Mouse (Mus musculus): ENCODE measurements around the gene Trim31.

Gene Trim31

DNA sequence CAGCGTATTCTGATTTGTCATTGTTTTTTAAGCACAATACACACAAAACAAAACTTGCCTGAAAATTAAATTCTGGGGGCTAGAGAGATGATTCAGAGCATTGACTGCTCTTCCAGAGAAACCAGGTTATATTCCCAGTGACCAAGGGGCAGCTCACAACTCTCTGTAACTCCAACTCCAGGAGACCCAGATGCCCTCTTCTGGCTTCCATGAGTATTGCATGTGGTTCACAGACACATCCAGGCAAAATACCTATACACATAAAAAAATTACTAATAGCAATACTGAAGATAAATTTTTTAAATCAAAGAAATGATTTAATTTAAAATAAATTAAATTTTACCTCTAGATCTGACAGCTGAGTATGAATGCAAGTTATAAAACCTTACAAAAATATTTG lies 1.3 kb upstream of the Trim31 start:
- CTCF ChIA-PET = no interaction called here

- CTCF ChIA-PET = no interaction called here
These were observed 853 bp upstream of the Trim31 start for GRCm38 (mm10) chr17:36897065-36897464.

DNA sequence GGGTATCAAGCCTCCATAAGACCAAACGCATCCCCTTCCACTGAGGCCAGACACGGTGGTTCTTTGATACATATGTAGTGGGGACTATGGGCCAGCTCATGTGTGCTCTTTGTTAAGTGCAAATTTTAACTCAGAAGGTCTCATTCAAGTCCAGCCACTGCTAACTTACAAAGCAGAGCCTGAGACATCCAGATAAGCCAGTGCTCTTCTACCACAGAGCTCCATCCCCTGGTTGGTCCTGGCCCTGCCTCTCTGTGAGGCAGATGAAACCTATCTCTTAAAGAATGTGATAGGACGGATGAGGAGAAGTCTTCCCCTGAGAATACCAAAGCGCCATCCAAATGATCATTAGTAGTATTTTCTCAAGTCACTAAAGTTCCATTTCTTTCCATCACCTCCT lies 1.5 kb downstream of the Trim31 start:
- CTCF ChIA-PET = no interaction called here

DNA sequence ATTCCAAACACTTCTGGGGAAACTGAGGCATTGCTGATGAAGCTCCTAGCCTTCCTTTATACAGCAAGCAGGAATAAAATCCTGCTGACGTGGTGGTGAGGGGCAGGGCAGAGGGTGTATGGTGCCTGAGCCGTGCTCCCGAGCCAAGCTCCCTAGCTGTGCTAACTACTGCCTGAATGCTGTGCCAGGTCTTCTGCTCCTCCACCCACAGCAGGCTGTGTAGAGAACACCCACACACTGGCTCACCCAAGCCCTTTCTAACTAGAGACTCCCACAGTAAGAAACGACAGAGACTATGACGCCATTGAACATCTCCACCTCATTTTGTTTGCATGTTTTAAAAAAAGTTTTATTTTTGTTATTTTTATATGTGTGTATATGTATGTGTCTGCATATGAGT lies 2.1 kb downstream of the Trim31 start:
- CTCF ChIA-PET = no interaction called here

DNA sequence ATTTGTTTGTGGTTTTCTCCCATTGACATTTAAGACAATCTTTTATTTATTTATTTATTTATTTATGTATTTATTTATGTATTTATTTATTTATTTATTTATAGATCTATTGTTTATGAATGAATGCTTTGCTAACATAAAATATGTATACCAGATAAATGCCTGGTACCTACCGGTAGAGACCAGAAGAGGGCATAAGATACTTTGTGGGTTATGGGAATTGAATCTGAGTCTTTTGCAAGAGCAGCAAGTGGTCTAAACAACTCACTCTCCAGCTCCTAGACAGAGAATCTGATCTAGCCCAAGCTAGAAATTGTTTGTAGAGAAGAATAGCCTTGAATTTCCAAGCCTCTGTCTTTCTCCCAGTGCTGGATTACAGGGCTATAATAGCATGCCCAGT lies 2.8 kb downstream of the Trim31 start:
- CTCF ChIA-PET = no interaction called here

GRCm38 (mm10) chr17:36903651-36904050 lies 5.7 kb downstream of the Trim31 start:
- CTCF ChIA-PET = interaction anchor here (1.1 kb wide), 1 partner anchor 11 kb away, joined by 4 read pairs; no protein-coding TSS in a partner anchor

DNA sequence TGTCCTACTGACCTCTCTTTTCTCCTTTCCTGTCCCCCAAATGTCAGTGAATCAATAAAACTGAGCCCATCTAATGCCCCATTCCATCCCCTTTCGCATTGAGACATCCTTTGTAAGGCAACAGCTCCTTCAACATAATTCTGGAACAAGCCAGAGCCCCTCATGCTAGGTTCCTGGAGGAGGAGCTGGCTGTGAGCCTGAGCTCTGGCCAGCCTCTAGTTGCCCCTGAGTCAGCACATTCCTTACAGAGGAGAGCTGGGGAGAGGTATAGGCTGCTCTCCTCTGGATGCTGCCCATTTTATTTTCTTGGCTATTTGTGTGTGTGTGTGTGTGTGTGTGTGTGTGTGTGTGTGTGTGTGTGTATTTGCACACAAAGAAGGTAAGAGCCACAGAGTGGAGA lies 10.3 kb downstream of the Trim31 start:
- CTCF ChIA-PET = no interaction called here

- CTCF ChIA-PET = no interaction called here
These were observed 11.9 kb downstream of the Trim31 start for GRCm38 (mm10) chr17:36909802-36910201.

- CTCF ChIA-PET = interaction anchor here (0.6 kb wide), 2 partner anchors 33 to 135 kb away, joined by 3 read pairs; no protein-coding TSS in a partner anchor
These were observed 14.1 kb downstream of the Trim31 start for GRCm38 (mm10) chr17:36912031-36912430.

GRCm38 (mm10) chr17:36914108-36914507 lies 16.2 kb downstream of the Trim31 start:
- CTCF ChIA-PET = no interaction called here

DNA sequence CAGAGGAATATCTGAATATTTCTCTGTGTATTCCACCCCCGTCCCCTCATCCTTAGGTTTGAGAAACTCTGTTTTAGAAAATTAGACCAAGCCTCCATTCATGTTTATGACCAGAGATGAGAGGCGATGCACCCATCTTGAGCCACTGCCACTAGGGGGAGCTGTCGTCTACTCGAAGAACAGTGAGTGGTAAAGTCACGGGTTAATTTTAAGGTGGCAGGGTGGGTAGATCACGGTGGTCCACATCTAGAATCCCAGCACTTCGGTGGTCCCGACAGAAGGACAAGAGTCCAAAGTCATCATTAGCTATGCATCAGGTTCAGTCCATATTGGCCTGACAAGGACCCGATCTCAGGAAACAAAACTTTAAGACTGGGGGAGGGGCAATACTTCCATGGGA lies 17.2 kb downstream of the Trim31 start:
- CTCF ChIA-PET = interaction anchor here (1.0 kb wide), 1 partner anchor 12 kb away, joined by 4 read pairs; no protein-coding TSS in a partner anchor

DNA sequence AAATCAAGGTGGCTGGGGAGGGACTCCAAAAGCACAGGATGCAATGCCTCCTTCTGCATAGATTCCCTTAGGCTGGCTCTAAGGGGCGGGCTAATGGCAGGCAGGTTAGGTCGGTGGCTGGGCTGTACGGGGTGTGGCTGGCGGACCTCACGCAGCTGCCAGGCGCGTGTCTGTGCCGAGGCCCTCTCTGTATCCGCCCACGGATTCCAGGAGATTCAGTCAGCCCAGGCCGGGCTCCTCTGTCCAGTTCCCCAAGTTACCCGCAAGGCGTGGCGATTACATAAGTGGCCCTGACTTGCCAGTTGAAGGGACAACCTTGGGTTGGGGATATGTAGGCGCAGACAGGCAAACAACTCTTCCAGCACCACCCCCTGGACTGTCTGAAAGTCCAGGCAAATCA lies 22.3 kb downstream of the Trim31 start:
- CTCF ChIA-PET = no interaction called here

- CTCF ChIA-PET = no interaction called here
These were observed 24.8 kb downstream of the Trim31 start for GRCm38 (mm10) chr17:36922715-36923114.

GRCm38 (mm10) chr17:36923491-36923890 lies 25.6 kb downstream of the Trim31 start:
- CTCF ChIA-PET = no interaction called here

GRCm38 (mm10) chr17:36927496-36928120 lies 29.7 kb downstream of the Trim31 start:
- CTCF ChIA-PET = no interaction called here

GRCm38 (mm10) chr17:36929236-36929932 lies 31.5 kb downstream of the Trim31 start:
- CTCF ChIA-PET = no interaction called here

DNA sequence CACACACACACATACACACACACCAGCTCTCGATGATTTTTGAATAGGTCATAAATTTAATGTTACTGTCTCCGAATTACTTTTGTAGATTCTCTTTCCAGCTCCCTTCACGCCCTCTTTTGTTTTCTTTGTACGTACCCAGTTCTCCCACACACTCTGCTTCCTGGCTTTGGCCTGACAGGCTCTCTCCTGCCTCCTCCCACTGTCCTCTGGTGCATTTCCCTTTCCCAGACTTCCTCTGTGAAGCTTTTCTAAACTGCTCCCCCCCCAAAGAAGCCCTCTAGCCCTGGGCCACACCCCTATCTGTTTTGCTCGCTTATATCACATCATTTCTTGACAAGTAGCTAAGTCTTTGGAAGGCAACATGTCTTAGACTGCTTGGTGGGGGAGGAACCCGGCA lies 32.3 kb downstream of the Trim31 start:
- CTCF ChIA-PET = no interaction called here

- CTCF ChIA-PET = no interaction called here
These were observed 33.2 kb downstream of the Trim31 start for GRCm38 (mm10) chr17:36931130-36931529.

- CTCF ChIA-PET = no interaction called here
These were observed 33.9 kb downstream of the Trim31 start for GRCm38 (mm10) chr17:36931806-36932205.

DNA sequence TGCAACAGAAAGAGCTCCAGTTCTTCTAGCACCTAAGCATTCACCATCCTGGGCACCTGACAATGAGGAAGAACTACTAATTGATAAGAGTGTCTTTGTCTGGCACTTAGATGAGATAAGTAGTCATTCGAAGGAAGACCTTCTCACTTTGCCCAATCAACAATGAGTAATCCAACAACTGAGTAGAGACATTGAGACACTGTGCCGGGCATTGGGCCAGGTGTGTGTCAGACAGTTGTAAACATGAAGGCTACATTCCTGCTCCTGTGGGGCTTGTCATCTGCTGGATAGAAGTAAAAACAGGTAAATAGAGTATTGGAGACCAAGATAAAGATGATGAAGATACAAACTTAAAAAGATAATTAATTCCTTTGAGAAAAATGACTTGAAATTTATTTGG lies 40.1 kb downstream of the Trim31 start:
- CTCF ChIA-PET = no interaction called here

- CTCF ChIA-PET = no interaction called here
These were observed 44.5 kb downstream of the Trim31 start for GRCm38 (mm10) chr17:36942391-36942790.

DNA sequence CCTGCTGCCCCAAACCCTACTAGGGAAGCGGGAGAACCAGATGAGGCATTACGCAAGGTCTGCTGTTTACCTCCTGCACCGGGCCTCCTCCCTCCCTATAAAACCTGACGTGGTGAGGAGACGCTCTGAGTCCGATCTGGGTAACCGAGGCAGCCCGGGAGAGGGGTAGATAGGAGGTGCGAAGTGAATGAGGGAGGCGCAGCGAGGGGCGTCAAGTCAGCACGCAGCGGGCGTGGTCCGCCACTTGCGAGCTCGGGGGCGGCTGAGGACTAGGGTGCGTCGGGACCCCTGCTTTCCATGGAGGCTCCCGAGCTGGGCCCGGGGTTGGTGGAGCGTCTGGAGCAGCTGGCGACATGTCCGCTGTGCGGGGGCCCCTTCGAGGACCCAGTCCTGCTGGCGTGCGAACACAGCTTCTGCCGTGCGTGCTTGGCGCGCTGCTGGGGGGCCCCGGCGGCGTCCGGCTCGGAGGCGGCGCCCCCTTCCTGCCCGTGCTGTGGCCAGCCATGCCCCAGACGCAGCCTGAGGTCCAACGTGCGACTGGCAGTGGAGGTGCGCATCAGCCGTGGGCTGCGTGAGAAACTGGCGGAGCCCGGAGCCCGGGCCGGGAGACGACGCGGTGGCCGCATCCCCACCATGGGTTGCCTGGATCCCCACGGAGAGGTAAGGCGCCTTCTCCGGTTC lies 45.0 kb downstream of the Trim31 start, which contains the start of gene Rnf39:
Gene Rnf39 (plus strand): TSS at position 128 of the 681 bp plus-strand sequence.
- CTCF ChIA-PET = no interaction called here

DNA sequence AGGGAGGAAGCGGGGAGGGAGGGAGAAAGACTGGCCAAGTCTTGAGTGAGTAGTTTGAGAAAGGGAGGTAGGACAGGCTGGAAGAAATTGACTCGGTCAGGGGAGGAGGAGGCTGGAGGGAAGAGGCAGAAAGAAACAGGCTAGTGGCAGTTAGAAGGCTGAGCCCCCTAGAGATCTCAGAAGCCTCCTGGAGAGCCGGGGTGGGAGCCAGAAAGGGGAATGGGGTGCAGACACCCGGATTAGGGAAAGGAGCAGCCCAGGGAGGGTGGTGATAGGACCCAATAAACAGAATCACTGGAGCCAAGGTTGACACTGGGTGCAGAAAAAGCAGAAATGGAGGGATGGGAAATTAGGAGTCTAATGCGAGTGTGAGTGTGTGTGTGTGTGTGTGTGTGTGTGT lies 45.8 kb downstream of the Trim31 start:
- CTCF ChIA-PET = no interaction called here
